Comparison of ENCODE assay signal across 8 mouse cellular contexts in the genomic region with DNA sequence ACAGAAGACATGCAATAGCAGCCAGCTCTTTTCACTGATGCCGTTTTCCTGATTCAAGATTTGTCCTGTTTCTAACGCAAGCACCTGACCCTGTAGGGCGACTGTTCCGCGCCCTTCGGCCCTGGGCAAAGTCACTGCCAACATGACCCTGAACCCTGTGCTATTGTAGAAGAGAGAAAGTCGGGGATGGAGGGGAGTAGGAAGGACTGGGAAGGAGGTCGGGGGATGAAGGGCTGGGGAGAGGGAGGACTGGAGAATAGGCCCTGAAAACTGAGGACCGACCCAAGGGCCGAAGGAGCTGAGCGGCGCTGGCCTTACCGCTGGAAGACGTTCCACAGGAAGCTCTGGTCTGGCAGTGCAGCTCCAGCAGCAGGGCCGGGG. TPM values are rescaled to one million over a fixed set of nuclear protein-coding genes. Genes with fewer than 3 reads are reported as not detected.
A peak's percentile ranks its signal among the peaks of the same experiment; 100 is the strongest.
DNase-seq lines count a peak whose midpoint lies in the region; ATAC-seq and TF ChIP-seq lines count a peak whose summit lies in the region.

No protein-coding gene starts in this region.

- H3K4me1 ChIP-seq in kidney, adult 2 months (ENCODE audit: control insufficient read depth, insufficient read depth, low read length): no peaks in the 10 kb centered on the region; the same call in 1 of the 2 replicates
- no peaks in the 10 kb centered on the region for H3K4me1 ChIP-seq in brown adipose tissue, adult 24 weeks (ENCODE audit: control insufficient read depth, insufficient read depth, insufficient read length, low read length)
- peaks cover 12% of the 10 kb centered on the region for H3K4me1 ChIP-seq in hindbrain, embryonic 14.5 days (replicated peaks; ENCODE audit: control insufficient read depth, insufficient read depth, low read length)
- H3K4me1 ChIP-seq in midbrain, embryonic 12.5 days: peaks cover 11% of the 10 kb centered on the region

- H3K4me3 ChIP-seq in kidney, adult 2 months (ENCODE audit: insufficient read depth, low read depth, low read length): peak overlapping the region; percentile 65
- peak overlapping the region; percentile 77 for H3K4me3 ChIP-seq in brown adipose tissue, adult 24 weeks (ENCODE audit: insufficient read depth, low read depth, low read length)
- H3K4me3 ChIP-seq in hindbrain, embryonic 14.5 days (replicated peaks; ENCODE audit: low read length): peak overlapping the region; percentile 75
- H3K4me3 ChIP-seq in midbrain, embryonic 12.5 days: peak overlapping the region; percentile 57

- H3K9me3 ChIP-seq in hindbrain, embryonic 14.5 days (ENCODE audit: control insufficient read depth, low read length): no peaks in the 10 kb centered on the region
- no peaks in the 10 kb centered on the region for H3K9me3 ChIP-seq in midbrain, embryonic 12.5 days

- peak overlapping the region; percentile 53 for H3K27ac ChIP-seq in kidney, adult 2 months (ENCODE audit: insufficient read depth, low read depth, low read length)
- peak overlapping the region; percentile 59 for H3K27ac ChIP-seq in brown adipose tissue, adult 24 weeks (replicated peaks; ENCODE audit: low read depth, low read length)
- H3K27ac ChIP-seq in hindbrain, embryonic 14.5 days: peak overlapping the region; percentile 62; the same call in 1 of the 2 replicates
- H3K27ac ChIP-seq in midbrain, embryonic 12.5 days (replicated peaks): peak overlapping the region; percentile 25; the same call in 1 of the 2 replicates

- TF ChIP-seq POLR2A in kidney, adult 2 months (IDR thresholded peaks at IDR 0.05; ENCODE audit: low read depth, low read length): no peak

- no peaks in the 10 kb centered on the region for H3K27me3 ChIP-seq in kidney, adult 2 months (replicated peaks; ENCODE audit: control insufficient read depth, insufficient read depth, low read length)
- no peaks in the 10 kb centered on the region for H3K27me3 ChIP-seq in hindbrain, embryonic 14.5 days (ENCODE audit: control insufficient read depth, insufficient read depth, low read length)
- no peaks in the 10 kb centered on the region for H3K27me3 ChIP-seq in midbrain, embryonic 12.5 days

- 2% methylated on average over 15 of the region's 15 CpGs for WGBS in kidney, adult 2 months
- WGBS in hindbrain, embryonic 14.5 days: 3% methylated on average over 15 of the region's 15 CpGs
- WGBS in midbrain, embryonic 12.5 days: 4% methylated on average over 15 of the region's 15 CpGs

- H3K36me3 ChIP-seq in kidney, adult 2 months (ENCODE audit: control insufficient read depth, insufficient read depth, low read length): peaks cover 2% of the 10 kb centered on the region
- H3K36me3 ChIP-seq in hindbrain, embryonic 14.5 days (replicated peaks; ENCODE audit: control insufficient read depth, insufficient read depth): peaks cover 36% of the 10 kb centered on the region
- H3K36me3 ChIP-seq in midbrain, embryonic 12.5 days: peaks cover 13% of the 10 kb centered on the region

- peak overlapping the region; percentile 87 for H3K4me2 ChIP-seq in hindbrain, embryonic 14.5 days (replicated peaks)
- H3K4me2 ChIP-seq in midbrain, embryonic 12.5 days (replicated peaks): peak overlapping the region; percentile 76

- intact Hi-C loops in left cerebral cortex, postnatal 36 days (cut with DNase I): no loop called here

- TF ChIP-seq CTCF in kidney, adult 2 months (conservative IDR thresholded peaks at IDR 0.05; ENCODE audit: insufficient read depth, insufficient read length, low read depth, low read length): no peak

- peak; percentile 61 for DNase-seq in kidney, adult 2 months
- no peak for DNase-seq in kidney, adult 18-20 months
- no peak for DNase-seq in hindbrain, embryonic 14.5 days (ENCODE audit: low spot score)
- DNase-seq in left cerebral cortex, adult 11 months (ENCODE audit: low spot score): no peak
- DNase-seq in layer of hippocampus, adult 8-10 months (ENCODE audit: low spot score in 2 of 2): no peak
- no peak for DNase-seq in left cerebral cortex, postnatal 36 days (ENCODE audit: low spot score in 2 of 2)

- peak overlapping the region; percentile 85 for H3K9ac ChIP-seq in hindbrain, embryonic 14.5 days
- peak overlapping the region; percentile 71 for H3K9ac ChIP-seq in midbrain, embryonic 12.5 days (replicated peaks)

- ATAC-seq in hindbrain, embryonic 14.5 days (ENCODE audit: low FRiP score): no peak
- no peak; the same call in 1 of the 2 replicates for ATAC-seq in midbrain, embryonic 12.5 days (ENCODE audit: low FRiP score, low read depth)

RNA-seq across cellular contexts. Expression of a gene that starts 0.6 kb away (rescaled TPM):
- polyA plus RNA-seq in kidney, adult 2 months (2012; rRNA removed): 118 and 136 TPM in 2 replicates
- 98.6 and 99.7 TPM in 2 replicates for polyA plus RNA-seq in brown adipose tissue, adult 24 weeks (2012; ENCODE audit: insufficient read depth, insufficient read length, missing spikeins)
- 126 and 138 TPM in 2 replicates for polyA plus RNA-seq in hindbrain, embryonic 14.5 days (2014; fragmentation: Nextera tagmentation; extraction: Ambion mirVana)
- 103 and 114 TPM in 2 replicates for polyA plus RNA-seq in midbrain, embryonic 12.5 days (2016; fragmentation: Nextera tagmentation; extraction: Ambion mirVana)
- total RNA-seq in layer of hippocampus, adult 8-10 months (2022): 10 to 100 TPM; 64.8 to 75.6 (median 72.1) TPM
- 10 to 100 TPM; 80.6 to 87.7 TPM for total RNA-seq in left cerebral cortex, postnatal 36 days (2021)

RNA-seq across cellular contexts. Expression of a gene that starts 24.6 kb away (rescaled TPM):
- polyA plus RNA-seq in kidney, adult 2 months (2012; rRNA removed): 0.55 and 0.65 TPM in 2 replicates
- polyA plus RNA-seq in brown adipose tissue, adult 24 weeks (2012; ENCODE audit: insufficient read depth, insufficient read length, missing spikeins): not detected in 2 replicates
- 0.51 and 0.52 TPM in 2 replicates for polyA plus RNA-seq in hindbrain, embryonic 14.5 days (2014; fragmentation: Nextera tagmentation; extraction: Ambion mirVana)
- 1.1 and 1.7 TPM in 2 replicates for polyA plus RNA-seq in midbrain, embryonic 12.5 days (2016; fragmentation: Nextera tagmentation; extraction: Ambion mirVana)
- total RNA-seq in layer of hippocampus, adult 8-10 months (2022): 1 to 10 TPM in 1 of 4 experiments, under 1 TPM in 3; 0.67 to 1.4 (median 0.81) TPM
- total RNA-seq in left cerebral cortex, postnatal 36 days (2021): under 1 TPM; 0.64 to 0.70 TPM

RNA-seq across cellular contexts. Expression of a gene that starts 33.3 kb away (rescaled TPM):
- polyA plus RNA-seq in kidney, adult 2 months (2012; rRNA removed): 445 and 517 TPM in 2 replicates
- polyA plus RNA-seq in brown adipose tissue, adult 24 weeks (2012; ENCODE audit: insufficient read depth, insufficient read length, missing spikeins): 1,578 and 1,653 TPM in 2 replicates
- 195 and 217 TPM in 2 replicates for polyA plus RNA-seq in hindbrain, embryonic 14.5 days (2014; fragmentation: Nextera tagmentation; extraction: Ambion mirVana)
- 219 and 223 TPM in 2 replicates for polyA plus RNA-seq in midbrain, embryonic 12.5 days (2016; fragmentation: Nextera tagmentation; extraction: Ambion mirVana)
- total RNA-seq in layer of hippocampus, adult 8-10 months (2022): 100 to 1,000 TPM; 336 to 349 (median 340) TPM
- total RNA-seq in left cerebral cortex, postnatal 36 days (2021): 100 to 1,000 TPM; 287 to 333 TPM

RNA-seq across cellular contexts. Expression of a gene that starts 33.3 kb away (rescaled TPM):
- 3.9 and 4.5 TPM in 2 replicates for polyA plus RNA-seq in kidney, adult 2 months (2012; rRNA removed)
- 36.3 and 51.4 TPM in 2 replicates for polyA plus RNA-seq in brown adipose tissue, adult 24 weeks (2012; ENCODE audit: insufficient read depth, insufficient read length, missing spikeins)
- 46.2 and 46.8 TPM in 2 replicates for polyA plus RNA-seq in hindbrain, embryonic 14.5 days (2014; fragmentation: Nextera tagmentation; extraction: Ambion mirVana)
- polyA plus RNA-seq in midbrain, embryonic 12.5 days (2016; fragmentation: Nextera tagmentation; extraction: Ambion mirVana): 57.5 and 59.2 TPM in 2 replicates
- 100 to 1,000 TPM in 1 of 4 experiments, 10 to 100 TPM in 3; 73.7 to 101 (median 82.6) TPM for total RNA-seq in layer of hippocampus, adult 8-10 months (2022)
- total RNA-seq in left cerebral cortex, postnatal 36 days (2021): 10 to 100 TPM; 83.1 to 98.0 TPM

RNA-seq across cellular contexts. Expression of a gene that starts 47.0 kb away (rescaled TPM):
- polyA plus RNA-seq in kidney, adult 2 months (2012; rRNA removed): 1.6 and 2.0 TPM in 2 replicates
- 2.3 and 3.4 TPM in 2 replicates for polyA plus RNA-seq in brown adipose tissue, adult 24 weeks (2012; ENCODE audit: insufficient read depth, insufficient read length, missing spikeins)
- polyA plus RNA-seq in hindbrain, embryonic 14.5 days (2014; fragmentation: Nextera tagmentation; extraction: Ambion mirVana): not detected in 2 replicates
- polyA plus RNA-seq in midbrain, embryonic 12.5 days (2016; fragmentation: Nextera tagmentation; extraction: Ambion mirVana): not detected in 2 replicates
- total RNA-seq in layer of hippocampus, adult 8-10 months (2022): under 1 TPM in 2 of 4 experiments, not detected in 2; 0.41 to 0.43 TPM
- total RNA-seq in left cerebral cortex, postnatal 36 days (2021): not detected
